Mouse (Mus musculus) thymus, postnatal 0 days (tissue): ENCODE data around the gene Gprc5d. TPM values are rescaled to one million over a fixed set of nuclear protein-coding genes. Genes with fewer than 3 reads are reported as not detected.
A peak's percentile ranks its signal among the peaks of the same experiment; 100 is the strongest.

ENCODE experiments used
- DNase-seq: peaks from one replicate; pipeline ENCODE4 v3.0.0-alpha.2; 2015; ENCODE audit warnings: low spot score
- polyA plus RNA-seq: library from polyadenylated mRNA; unstranded; fragments of >200 nt; fragmentation: Nextera tagmentation; extraction: Ambion mirVana; gene quantifications from 2 replicates; pipeline ENCODE4 v1.2.1, GENCODE M21; 2015

Gprc5d gene
- polyA plus RNA-seq, 1 experiment from 2014 or later, result 0.10 TPM

GRCm38 (mm10) chr6:135136439-135137161, 18.5 kb upstream of the Gprc5d start:
- no peak for DNase-seq

DNA sequence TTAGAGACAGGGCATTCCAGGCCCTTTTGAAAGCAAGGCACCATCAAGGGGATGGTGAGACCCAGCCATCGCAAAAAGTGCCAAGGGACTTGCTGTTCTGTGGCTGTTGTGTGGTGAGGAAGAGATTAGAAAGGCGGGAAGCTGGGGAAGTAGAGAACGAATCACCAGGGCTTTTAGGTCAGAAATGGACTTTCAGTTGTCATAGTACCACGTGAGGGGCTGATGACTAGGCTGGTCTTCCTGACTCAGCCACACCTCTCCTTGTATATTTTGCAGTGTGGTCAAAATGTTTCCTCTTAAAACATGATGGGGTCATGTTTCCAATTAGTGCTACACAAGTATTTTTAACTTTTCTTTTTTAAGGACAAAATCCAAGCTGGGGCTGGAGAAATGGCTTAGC, 17.7 kb upstream of the Gprc5d start:
- DNase-seq, result no peak

DNA sequence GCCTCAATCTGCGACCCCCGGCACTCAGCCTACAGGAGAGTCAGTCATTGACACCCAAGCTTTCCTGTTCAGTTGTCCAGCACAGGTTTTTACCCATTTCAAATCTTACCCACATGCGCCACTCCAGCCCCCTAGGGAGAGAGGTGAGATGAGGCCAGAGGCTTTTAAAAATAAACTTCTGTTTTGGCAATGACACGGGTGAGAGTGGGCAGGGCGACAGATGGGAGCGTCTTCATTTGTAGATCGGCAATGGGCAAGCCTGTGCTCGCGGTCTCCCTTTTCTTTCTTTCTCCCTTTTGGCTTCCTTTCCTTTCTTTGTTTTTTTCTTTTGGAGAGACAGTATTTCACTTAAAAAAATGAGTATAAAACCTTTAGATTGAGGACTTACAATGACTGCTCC, 15.4 kb upstream of the Gprc5d start:
- DNase-seq, result no peak

DNA sequence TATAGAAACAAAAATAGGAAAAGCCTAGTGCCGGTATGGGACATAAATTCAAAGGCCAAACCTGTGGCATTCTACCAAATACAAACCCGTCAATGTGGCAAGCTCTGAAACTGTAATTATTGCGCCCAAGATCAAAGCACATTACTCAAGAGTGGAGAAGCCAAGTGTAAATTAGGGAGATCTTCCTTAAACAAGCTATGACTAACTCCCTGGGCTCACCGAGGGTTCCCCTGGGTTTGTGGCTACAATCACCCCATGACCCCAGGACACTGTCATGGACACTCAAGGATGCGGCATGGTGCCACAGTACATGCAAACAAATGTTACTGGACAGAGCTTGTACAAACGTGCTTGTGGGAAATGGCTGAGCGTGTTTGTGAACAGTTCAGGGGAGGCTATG, 15.0 kb upstream of the Gprc5d start:
- no peak for DNase-seq

GRCm38 (mm10) chr6:135124755-135125380, 6.8 kb upstream of the Gprc5d start:
- no peak for DNase-seq

- DNase-seq, result no peak
Observed at GRCm38 (mm10) chr6:135116479-135116878, 1.6 kb downstream of the Gprc5d start.

- no peak for DNase-seq
Observed at GRCm38 (mm10) chr6:135113114-135113436, 5.0 kb downstream of the Gprc5d start.

- no peak for DNase-seq
Observed at GRCm38 (mm10) chr6:135112411-135113113, 5.5 kb downstream of the Gprc5d start.

DNA sequence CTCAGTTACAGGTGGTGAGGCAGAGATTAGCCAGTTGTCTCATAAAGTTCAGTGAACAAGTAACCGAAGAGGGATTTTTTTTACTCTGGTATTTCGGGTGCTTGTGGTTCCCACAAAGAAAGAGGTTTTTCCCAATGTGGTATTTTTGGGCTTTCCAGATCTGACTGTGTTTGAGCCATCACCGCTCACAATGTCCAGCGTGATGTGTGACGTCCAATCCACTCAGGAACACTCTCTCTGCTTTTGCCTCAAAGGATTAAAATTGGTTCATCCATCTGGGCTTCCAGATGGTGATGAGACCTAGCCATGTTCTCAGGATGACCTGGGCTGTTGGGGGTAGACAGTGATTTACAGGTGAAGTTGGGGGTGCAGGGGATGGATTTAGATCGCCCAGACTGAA, 11.1 kb downstream of the Gprc5d start:
- no peak for DNase-seq

DNA sequence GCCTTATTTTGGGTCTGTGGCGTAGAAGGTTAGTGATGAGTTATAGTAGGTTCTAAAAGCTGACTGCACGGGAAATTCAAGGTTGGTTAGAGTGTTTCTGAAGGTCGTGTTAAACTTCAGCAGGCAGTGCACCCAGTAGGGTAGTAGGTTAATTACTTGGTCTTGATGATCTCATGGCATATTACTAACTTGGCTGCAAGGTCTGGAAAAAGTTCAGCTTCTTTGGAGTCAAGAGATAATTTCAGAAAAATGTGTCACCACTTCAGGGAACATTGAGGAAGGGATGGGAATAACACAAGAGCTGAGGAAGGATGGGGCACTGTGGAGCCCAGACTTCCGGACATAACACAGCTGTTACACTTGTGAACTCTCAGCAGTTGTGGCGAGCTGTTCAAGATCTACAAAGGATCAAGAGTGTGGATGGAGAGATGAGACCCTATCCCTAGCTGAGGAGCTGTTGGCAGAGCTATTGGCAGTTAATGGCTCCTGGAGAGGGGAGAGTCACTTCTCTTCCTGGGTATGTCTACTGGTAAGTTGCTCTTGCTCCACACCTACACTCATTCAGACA, 15.3 kb downstream of the Gprc5d start:
- DNase-seq, result no peak

DNA sequence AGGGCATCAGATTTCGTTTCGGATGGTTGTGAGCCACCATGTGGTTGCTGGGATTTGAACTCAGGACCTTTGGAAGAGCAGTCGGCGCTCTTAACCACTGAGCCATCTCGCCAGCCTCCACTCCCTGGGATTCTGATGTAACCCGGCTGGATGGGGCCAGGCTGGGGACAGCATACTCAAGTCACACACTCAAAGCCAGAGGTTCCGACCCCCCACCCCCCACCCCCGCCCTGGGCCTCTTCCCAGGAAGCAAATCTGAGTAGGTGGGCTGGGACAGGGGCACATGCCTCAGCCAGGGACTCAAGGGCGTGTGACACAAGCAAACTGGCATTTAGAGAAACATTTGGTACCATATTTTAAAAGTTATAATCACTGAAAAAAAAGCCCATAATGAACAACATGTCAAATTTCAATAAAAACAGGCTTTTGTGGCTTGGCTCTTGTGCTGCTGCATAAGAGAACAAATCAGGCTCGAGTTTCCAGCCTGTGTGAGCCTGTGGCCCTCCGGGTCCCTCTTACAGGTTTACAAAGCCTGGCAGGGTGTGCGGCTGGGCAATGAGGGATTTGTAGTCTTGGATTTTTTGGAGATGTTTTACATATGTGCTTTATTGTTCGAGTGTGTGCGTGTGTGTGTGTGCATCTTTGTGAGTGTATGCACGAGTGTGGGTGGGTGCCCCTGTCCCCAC, 17.2 kb downstream of the Gprc5d start:
- no peak for DNase-seq

DNA sequence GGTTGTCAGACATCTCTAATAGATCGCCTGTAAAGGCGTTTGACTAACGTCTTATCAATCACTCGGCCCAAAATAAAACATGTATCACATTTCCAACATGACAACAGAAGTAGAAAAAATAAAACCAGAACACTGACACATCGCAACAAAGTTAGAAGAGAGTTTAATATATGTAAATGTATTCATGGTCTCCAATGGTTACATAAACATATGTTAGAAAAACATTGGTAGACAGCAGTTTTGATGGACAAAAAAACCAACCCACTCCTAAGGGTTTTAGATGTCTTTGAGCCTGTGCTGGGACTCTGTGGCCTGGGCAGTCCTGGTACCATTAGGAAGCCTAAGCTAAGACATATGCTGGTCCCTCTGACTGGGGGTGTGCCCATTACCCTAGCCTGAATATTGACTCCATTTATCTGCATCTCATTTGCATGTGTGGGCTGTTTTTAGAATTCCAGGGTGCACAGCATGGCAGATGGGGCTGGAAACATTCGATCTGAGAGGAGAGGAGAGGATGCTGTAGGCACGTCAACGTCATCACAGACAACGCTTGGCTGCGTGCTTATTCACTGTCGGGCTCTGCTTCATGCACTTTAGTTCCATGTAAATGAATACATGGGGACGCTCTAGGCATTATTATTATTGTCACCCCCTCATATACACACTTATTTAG, 25.1 kb downstream of the Gprc5d start:
- DNase-seq, result no peak

DNA sequence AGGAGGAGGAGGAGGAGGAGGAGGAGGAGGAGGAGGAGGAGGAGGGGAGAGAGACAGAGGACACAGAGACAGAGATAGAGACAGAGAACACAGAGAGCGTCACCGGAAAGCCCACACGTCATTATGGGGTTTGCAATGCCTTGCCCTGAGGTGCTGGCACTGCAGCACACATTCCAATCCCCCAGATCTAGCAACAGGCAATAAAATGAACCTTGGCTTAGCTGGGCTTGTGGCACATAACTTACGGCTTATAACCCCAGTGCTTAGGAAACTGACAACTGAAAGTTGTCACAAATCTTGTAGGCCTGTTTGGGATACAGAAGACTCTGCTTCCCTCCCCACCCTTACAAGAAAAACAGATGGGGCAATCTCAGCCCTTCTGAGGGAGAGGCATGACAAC, 27.4 kb downstream of the Gprc5d start:
- no peak for DNase-seq

GRCm38 (mm10) chr6:135089786-135090185, 28.3 kb downstream of the Gprc5d start:
- DNase-seq, result no peak

GRCm38 (mm10) chr6:135087721-135088451, 30.2 kb downstream of the Gprc5d start:
- peak; percentile 84 for DNase-seq

DNA sequence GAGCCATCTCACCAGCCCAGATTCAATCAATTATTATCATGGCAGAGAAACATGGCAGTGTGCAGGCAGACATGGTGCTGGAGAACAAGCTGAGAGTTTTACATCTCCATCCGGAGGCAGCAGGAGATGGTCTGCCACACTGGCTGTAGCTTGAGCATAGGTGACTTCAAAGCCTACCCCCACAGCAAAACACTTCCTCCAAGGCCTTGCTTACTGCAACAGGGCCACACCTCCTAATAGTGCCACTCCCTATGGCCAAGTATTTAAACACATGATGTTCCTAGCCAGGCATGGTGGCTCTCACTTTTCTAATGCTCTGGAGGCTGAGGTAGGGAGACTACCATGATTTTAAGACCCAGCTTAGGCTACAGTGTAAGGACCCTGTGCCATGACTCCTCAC, 32.4 kb downstream of the Gprc5d start:
- DNase-seq, result no peak

- DNase-seq, result no peak
Observed at GRCm38 (mm10) chr6:135083991-135084502, 34.0 kb downstream of the Gprc5d start.

- DNase-seq, result no peak
Observed at GRCm38 (mm10) chr6:135078420-135078819, 39.7 kb downstream of the Gprc5d start.

- DNase-seq, result no peak
Observed at GRCm38 (mm10) chr6:135076202-135076601, 41.9 kb downstream of the Gprc5d start.

DNA sequence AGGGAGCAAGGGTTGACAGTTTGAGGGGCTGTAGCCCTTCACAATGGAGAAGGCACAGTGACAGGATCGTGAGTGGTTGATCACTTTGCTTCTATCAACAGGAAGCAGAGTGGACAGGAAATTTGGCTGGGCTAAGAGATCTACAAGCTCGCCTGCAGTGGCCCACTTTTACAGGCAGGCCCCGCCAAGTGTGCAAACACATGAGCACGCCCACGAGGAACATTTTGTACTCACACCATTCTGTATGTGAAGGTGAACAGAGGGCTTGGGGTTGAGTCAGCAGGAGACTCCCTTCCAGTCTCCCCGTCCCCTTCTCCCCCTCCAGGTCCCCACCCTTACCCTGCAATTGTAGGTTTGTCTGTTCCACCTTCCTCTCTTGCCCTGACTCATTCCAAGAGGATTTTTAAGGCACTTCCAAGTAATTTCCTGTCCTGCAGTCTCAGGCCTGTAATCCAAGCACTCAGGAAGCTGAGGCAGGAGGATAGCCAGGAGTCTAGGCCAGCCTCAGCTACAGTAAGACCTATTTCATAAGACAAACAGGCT, 43.6 kb downstream of the Gprc5d start:
- no peak for DNase-seq
